Mouse (Mus musculus): ENCODE results near the gene Frmd4b.

Frmd4b gene

GRCm38 (mm10) chr6:97319081-97319480, 298.3 kb downstream of the Frmd4b start:
- no peak for DNase-seq (ENCODE audit: extremely low spot score)

- DNase-seq (ENCODE audit: extremely low spot score): no peak
These were observed 299.4 kb downstream of the Frmd4b start for GRCm38 (mm10) chr6:97317956-97318355.

- DNase-seq (ENCODE audit: extremely low spot score): no peak
These were observed 300.6 kb downstream of the Frmd4b start for GRCm38 (mm10) chr6:97316716-97317115.

- DNase-seq (ENCODE audit: extremely low spot score): no peak
These were observed 302.0 kb downstream of the Frmd4b start for GRCm38 (mm10) chr6:97315311-97315710.

- no peak for DNase-seq (ENCODE audit: extremely low spot score)
These were observed 304.8 kb downstream of the Frmd4b start for GRCm38 (mm10) chr6:97312545-97312939.

GRCm38 (mm10) chr6:97311599-97312544, 305.5 kb downstream of the Frmd4b start:
- peak; percentile 84 for DNase-seq (ENCODE audit: extremely low spot score)

GRCm38 (mm10) chr6:97310901-97311331, 306.4 kb downstream of the Frmd4b start:
- DNase-seq (ENCODE audit: extremely low spot score): peak; percentile 11

- peak; percentile 23 for DNase-seq (ENCODE audit: extremely low spot score)
These were observed 308.2 kb downstream of the Frmd4b start for GRCm38 (mm10) chr6:97309161-97309560.

GRCm38 (mm10) chr6:97308562-97308961, 308.8 kb downstream of the Frmd4b start:
- no peak for DNase-seq (ENCODE audit: extremely low spot score)

- DNase-seq (ENCODE audit: extremely low spot score): no peak
These were observed 310.1 kb downstream of the Frmd4b start for GRCm38 (mm10) chr6:97307231-97307630.

GRCm38 (mm10) chr6:97306351-97306750, 311.0 kb downstream of the Frmd4b start:
- no peak for DNase-seq (ENCODE audit: extremely low spot score)

- no peak for DNase-seq (ENCODE audit: extremely low spot score)
These were observed 311.9 kb downstream of the Frmd4b start for GRCm38 (mm10) chr6:97305491-97305890.

GRCm38 (mm10) chr6:97305010-97305409, 312.3 kb downstream of the Frmd4b start:
- DNase-seq (ENCODE audit: extremely low spot score): no peak

GRCm38 (mm10) chr6:97303277-97304109, 313.8 kb downstream of the Frmd4b start:
- no peak for DNase-seq (ENCODE audit: extremely low spot score)

- no peak for DNase-seq (ENCODE audit: extremely low spot score)
These were observed 315.0 kb downstream of the Frmd4b start for GRCm38 (mm10) chr6:97302303-97302702.

GRCm38 (mm10) chr6:97300659-97301058, 316.7 kb downstream of the Frmd4b start:
- no peak for DNase-seq (ENCODE audit: extremely low spot score)

GRCm38 (mm10) chr6:97300180-97300579, 317.2 kb downstream of the Frmd4b start:
- DNase-seq (ENCODE audit: extremely low spot score): no peak

- no peak for DNase-seq (ENCODE audit: extremely low spot score)
These were observed 320.2 kb downstream of the Frmd4b start for GRCm38 (mm10) chr6:97297151-97297550.

- no peak for DNase-seq (ENCODE audit: extremely low spot score)
These were observed 321.3 kb downstream of the Frmd4b start for GRCm38 (mm10) chr6:97295866-97296527.

GRCm38 (mm10) chr6:97295416-97295815, 321.9 kb downstream of the Frmd4b start:
- DNase-seq (ENCODE audit: extremely low spot score): no peak

GRCm38 (mm10) chr6:97293667-97294569, 323.4 kb downstream of the Frmd4b start:
- DNase-seq (ENCODE audit: extremely low spot score): no peak
